Mouse (Mus musculus): Measurements from ENCODE around the gene Ranbp17. TPM values are rescaled to one million over a fixed set of nuclear protein-coding genes. Genes with fewer than 3 reads are reported as not detected.
"Not testable (repeated sequence)": the region's sequence is repeated elsewhere in the genome, so short reads cannot be mapped to it uniquely, and the experiment has no call there.

Gene Ranbp17
- polyA plus RNA-seq, 1 experiment from 2014 or later = 3.9 TPM

DNA sequence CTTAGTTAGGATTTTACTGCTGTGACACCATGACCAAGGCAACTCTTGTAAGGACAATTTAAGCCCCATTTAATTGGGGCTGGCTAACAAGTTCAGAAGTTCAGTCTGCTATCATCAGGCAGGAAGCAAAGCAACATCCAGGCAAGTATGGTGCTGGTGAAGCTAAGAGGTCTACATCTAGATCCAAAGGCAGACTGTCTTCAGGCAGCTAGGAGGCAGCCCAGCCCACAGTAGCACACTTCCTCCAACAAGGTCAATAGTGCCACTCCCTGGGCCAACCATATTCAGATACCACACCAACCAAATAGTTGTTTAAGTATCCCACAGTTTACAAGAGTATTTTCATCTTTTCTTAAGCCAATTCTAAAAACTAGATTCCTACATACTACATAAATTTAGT is 4.1 kb downstream of the Ranbp17 start:
- Histone ChIP-seq H3K9me3 (no peaks in the 10 kb centered on the region), H3K27ac (no peak overlapping the region), H3K4me1 (0 out of 2 replicates have a peak, but pooled peaks cover 3% of the 10 kb centered on the region), H3K27me3 (replicated peaks) (no peaks in the 10 kb centered on the region), H3K4me2 (no peak overlapping the region), H3K4me3 (replicated peaks) (no peak overlapping the region), H3K9ac (no peak overlapping the region), H3K36me3 (no peaks in the 10 kb centered on the region)
- no peak for ATAC-seq (ENCODE audit: insufficient read depth, low FRiP score, low read depth)

DNA sequence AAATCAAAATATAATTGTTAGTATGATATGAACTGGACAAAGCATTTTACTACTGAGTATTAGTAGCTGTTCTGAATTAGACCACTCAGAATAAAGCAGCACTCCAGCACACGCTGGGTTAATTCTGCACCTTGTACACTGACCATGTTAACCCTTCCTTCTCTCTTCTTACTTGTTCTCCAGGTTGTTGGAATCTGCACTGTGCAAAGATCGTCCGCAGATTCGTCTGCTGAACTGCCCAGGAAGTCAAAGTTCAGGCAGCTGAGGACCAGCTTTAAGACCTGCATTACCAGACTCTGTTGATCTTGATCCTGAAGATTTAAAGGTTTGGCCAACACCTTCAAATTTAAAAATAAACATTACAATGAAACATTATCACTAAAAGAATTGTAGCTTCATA is 27.8 kb downstream of the Ranbp17 start:
- Histone ChIP-seq H3K4me1 (no peaks in the 10 kb centered on the region), H3K4me2 (no peak overlapping the region), H3K4me3 (replicated peaks) (no peak overlapping the region), H3K9ac (no peak overlapping the region), H3K27me3 (replicated peaks) (no peaks in the 10 kb centered on the region), H3K36me3 (no peaks in the 10 kb centered on the region), H3K9me3 (no peaks in the 10 kb centered on the region), H3K27ac (no peak overlapping the region)
- 58% methylated on average over 4 of the region's 4 CpGs for WGBS
- no peak for ATAC-seq (ENCODE audit: insufficient read depth, low FRiP score, low read depth)

DNA sequence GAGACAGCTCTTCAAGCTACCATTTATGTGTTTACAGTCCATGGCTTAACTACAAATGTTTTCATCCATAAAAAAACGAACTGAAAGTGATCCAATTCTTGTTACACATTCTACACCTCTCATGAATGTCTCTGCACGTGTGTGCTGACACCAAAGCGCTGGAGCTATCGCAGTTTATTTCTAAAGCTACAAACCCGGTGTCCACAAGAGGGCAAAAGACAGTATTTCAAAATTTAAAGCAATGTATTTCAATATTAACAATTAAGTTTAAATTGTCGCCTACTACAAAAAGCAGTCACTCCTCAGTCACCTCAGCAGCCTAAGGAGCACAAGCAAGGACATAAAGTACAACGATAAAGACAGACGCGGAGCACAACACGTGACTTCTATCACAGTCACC is 33.1 kb downstream of the Ranbp17 start:
- Histone ChIP-seq H3K9ac (no peak overlapping the region), H3K27ac (no peak overlapping the region), H3K36me3 (no peaks in the 10 kb centered on the region), H3K9me3 (no peaks in the 10 kb centered on the region), H3K4me2 (no peak overlapping the region), H3K27me3 (replicated peaks) (no peaks in the 10 kb centered on the region), H3K4me3 (replicated peaks) (no peak overlapping the region), H3K4me1 (no peaks in the 10 kb centered on the region)
- 82% methylated on average over 10 of the region's 10 CpGs for WGBS
- no peak for ATAC-seq (ENCODE audit: insufficient read depth, low FRiP score, low read depth)

DNA sequence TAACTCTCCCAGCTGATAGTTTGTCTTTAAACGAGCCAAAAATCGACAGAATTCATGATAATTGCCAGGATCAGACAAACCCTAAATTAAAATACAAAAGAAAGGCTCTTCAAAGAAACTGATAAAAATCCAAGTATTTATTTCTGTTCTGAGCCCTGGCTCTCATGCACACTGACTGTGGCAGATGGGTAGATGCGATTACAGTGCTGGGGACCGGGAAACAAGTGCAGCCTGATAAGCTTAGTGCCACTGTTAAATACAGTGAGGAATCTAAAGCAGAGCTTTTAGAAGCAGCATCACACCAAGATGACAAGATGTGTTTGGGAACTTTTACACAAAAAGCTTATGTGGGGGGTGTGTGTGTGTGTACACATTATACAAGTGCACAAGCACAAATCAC is 34.3 kb downstream of the Ranbp17 start:
- Histone ChIP-seq H3K27me3 (replicated peaks) (no peaks in the 10 kb centered on the region), H3K4me1 (no peaks in the 10 kb centered on the region), H3K9me3 (no peaks in the 10 kb centered on the region), H3K4me2 (no peak overlapping the region), H3K4me3 (replicated peaks) (no peak overlapping the region), H3K36me3 (no peaks in the 10 kb centered on the region), H3K27ac (no peak overlapping the region), H3K9ac (no peak overlapping the region)
- WGBS = 80% methylated on average over 4 of the region's 4 CpGs
- no peak for ATAC-seq (ENCODE audit: insufficient read depth, low FRiP score, low read depth)

DNA sequence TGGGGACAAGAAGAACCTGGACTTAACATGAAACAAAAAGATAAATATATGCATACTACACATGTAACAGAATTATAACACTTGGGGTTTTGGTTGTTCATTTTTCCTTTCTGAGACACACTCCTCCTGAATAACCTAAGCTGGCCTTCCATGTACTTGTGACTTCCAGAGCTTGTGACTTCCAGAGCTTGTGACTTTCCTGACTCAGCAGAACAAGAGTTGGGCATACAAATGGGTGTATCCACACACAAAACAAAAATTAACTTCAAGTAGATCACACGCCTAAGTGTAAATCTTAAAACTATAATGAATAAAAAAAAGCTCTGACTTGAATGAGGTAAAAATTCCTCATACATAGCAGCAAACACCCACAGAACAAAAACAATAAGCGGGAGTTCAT is 36.9 kb downstream of the Ranbp17 start:
- H3K36me3 ChIP-seq = no peaks in the 10 kb centered on the region
- ATAC-seq (ENCODE audit: insufficient read depth, low FRiP score, low read depth) = no peak
- no peak overlapping the region for H3K4me3 ChIP-seq (replicated peaks)
- no peaks in the 10 kb centered on the region for H3K27me3 ChIP-seq (replicated peaks)
- no peak overlapping the region for H3K9ac ChIP-seq
- no peak overlapping the region for H3K4me2 ChIP-seq
- no peak overlapping the region for H3K27ac ChIP-seq
- WGBS = 84% methylated on average over 2 of the region's 2 CpGs
- H3K4me1 ChIP-seq = no peaks in the 10 kb centered on the region
- no peaks in the 10 kb centered on the region for H3K9me3 ChIP-seq

GRCm38 (mm10) chr11:33461172-33461571 is 52.4 kb downstream of the Ranbp17 start:
- no peak overlapping the region for H3K4me2 ChIP-seq
- 64% methylated on average over 1 of the region's 1 CpGs for WGBS

GRCm38 (mm10) chr11:33454069-33454468 is 59.5 kb downstream of the Ranbp17 start:
- Histone ChIP-seq H3K9me3 (no peaks in the 10 kb centered on the region), H3K27ac (no peak overlapping the region), H3K27me3 (replicated peaks) (no peaks in the 10 kb centered on the region), H3K9ac (no peak overlapping the region), H3K4me3 (replicated peaks) (no peak overlapping the region), H3K4me1 (no peaks in the 10 kb centered on the region), H3K4me2 (no peak overlapping the region), H3K36me3 (no peaks in the 10 kb centered on the region)
- WGBS = 79% methylated on average over 3 of the region's 3 CpGs
- no peak for ATAC-seq (ENCODE audit: insufficient read depth, low FRiP score, low read depth)

More at GRCm38 (mm10) chr11:33461172-33461571, 52.4 kb downstream of the Ranbp17 start:
- Histone ChIP-seq H3K4me1 (no peaks in the 10 kb centered on the region), H3K27ac (no peak overlapping the region), H3K36me3 (no peaks in the 10 kb centered on the region), H3K9ac (no peak overlapping the region), H3K4me3 (replicated peaks) (no peak overlapping the region), H3K27me3 (replicated peaks) (no peaks in the 10 kb centered on the region), H3K9me3 (no peaks in the 10 kb centered on the region)
- ATAC-seq (ENCODE audit: insufficient read depth, low FRiP score, low read depth) = no peak

GRCm38 (mm10) chr11:33433813-33434212 is 79.7 kb downstream of the Ranbp17 start:
- Histone ChIP-seq H3K9ac (no peak overlapping the region), H3K4me3 (replicated peaks) (no peak overlapping the region), H3K27me3 (replicated peaks) (no peaks in the 10 kb centered on the region), H3K4me1 (no peaks in the 10 kb centered on the region), H3K9me3 (no peaks in the 10 kb centered on the region), H3K36me3 (no peaks in the 10 kb centered on the region), H3K27ac (no peak overlapping the region), H3K4me2 (no peak overlapping the region)
- ATAC-seq (ENCODE audit: insufficient read depth, low FRiP score, low read depth) = no peak
- 39% methylated on average over 5 of the region's 5 CpGs for WGBS

- not testable (repeated sequence) for H3K9me3 ChIP-seq; H3K36me3 ChIP-seq; H3K4me2 ChIP-seq; H3K4me3 ChIP-seq (replicated peaks); H3K4me1 ChIP-seq; H3K9ac ChIP-seq; H3K27ac ChIP-seq; H3K27me3 ChIP-seq (replicated peaks); ATAC-seq (ENCODE audit: insufficient read depth, low FRiP score, low read depth)
- 89% methylated on average over 17 of the region's 17 CpGs for WGBS
Measured at GRCm38 (mm10) chr11:33428238-33428637, 85.3 kb downstream of the Ranbp17 start.

DNA sequence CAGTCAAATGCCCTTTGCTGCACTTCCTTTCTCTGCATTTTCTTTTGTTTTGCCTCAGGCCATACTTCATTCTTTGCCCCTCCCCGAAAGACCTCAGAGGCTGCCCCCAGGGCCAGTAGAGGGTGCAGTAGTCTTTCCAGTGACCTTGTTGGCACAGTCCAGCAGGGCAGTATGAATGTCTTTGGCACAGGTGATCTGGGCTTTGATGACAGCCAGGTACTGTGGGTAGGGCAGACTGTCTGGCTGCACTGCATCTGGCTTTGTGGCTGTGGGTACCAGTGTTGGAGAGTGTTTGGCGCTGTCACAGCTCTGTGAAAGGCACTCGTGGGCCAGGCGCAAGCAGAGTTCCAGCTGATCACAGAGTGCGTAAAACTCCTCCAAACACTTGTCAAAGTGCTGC is 85.8 kb downstream of the Ranbp17 start:
- H3K36me3 ChIP-seq; ATAC-seq (ENCODE audit: insufficient read depth, low FRiP score, low read depth): not testable (repeated sequence)
- WGBS = 91% methylated on average over 5 of the region's 5 CpGs

DNA sequence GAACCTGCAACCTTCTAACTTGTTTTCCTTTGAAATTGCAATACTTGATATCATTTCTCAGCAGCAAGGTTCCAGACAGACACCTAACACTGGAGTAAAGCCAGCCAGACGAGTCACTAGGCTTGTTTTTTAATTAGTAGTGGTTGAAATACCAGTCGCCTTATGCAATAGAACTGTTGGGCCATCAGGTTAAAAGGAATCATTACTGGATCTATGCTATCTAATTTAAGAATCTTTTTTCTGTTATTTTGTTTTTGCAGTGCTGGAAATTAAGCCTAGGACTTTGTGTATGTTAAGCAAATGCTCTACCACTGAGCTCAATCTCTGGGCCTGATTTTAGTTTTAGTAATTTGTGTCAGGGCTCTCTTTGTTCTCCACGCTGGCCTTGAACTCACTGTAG is 91.3 kb downstream of the Ranbp17 start:
- no peak overlapping the region for H3K4me3 ChIP-seq (replicated peaks)
- no peaks in the 10 kb centered on the region for H3K9me3 ChIP-seq
- ATAC-seq (ENCODE audit: insufficient read depth, low FRiP score, low read depth) = no peak
- no peak overlapping the region for H3K9ac ChIP-seq
- 78% methylated on average over 3 of the region's 3 CpGs for WGBS
- H3K36me3 ChIP-seq = no peaks in the 10 kb centered on the region
- H3K27me3 ChIP-seq (replicated peaks) = no peaks in the 10 kb centered on the region
- no peak overlapping the region for H3K27ac ChIP-seq
- H3K4me1 ChIP-seq = no peaks in the 10 kb centered on the region
- no peak overlapping the region for H3K4me2 ChIP-seq

More for the DNA sequence above, 85.8 kb downstream of the Ranbp17 start:
- H3K9ac ChIP-seq; H3K4me2 ChIP-seq; H3K4me3 ChIP-seq (replicated peaks); H3K27me3 ChIP-seq (replicated peaks); H3K27ac ChIP-seq; H3K4me1 ChIP-seq; H3K9me3 ChIP-seq: not testable (repeated sequence)

DNA sequence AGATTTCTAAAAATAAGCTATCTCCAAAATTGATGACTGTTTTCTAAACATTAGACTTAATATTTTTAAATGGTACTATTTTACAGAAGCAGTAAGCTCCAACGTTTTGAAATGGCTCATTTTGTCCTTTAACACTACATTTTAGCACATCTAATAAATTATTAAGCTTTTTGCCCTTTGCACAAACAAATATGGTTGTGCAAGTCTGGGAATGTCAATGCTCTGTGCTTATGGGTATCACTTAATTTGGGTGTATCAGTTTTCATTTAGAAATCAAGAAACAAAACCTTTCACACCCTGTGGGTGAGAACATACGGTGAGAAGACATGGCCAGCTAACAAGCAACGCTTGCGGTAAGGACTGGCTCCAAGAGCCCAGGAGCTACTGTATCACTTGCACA is 108.9 kb downstream of the Ranbp17 start:
- H3K4me2 ChIP-seq = no peak overlapping the region
- H3K36me3 ChIP-seq = no peaks in the 10 kb centered on the region
- WGBS = 75% methylated on average over 4 of the region's 4 CpGs
- H3K4me1 ChIP-seq = no peaks in the 10 kb centered on the region
- H3K27me3 ChIP-seq (replicated peaks) = no peaks in the 10 kb centered on the region
- no peak overlapping the region for H3K4me3 ChIP-seq (replicated peaks)
- H3K9ac ChIP-seq = no peak overlapping the region
- no peak for ATAC-seq (ENCODE audit: insufficient read depth, low FRiP score, low read depth)
- no peaks in the 10 kb centered on the region for H3K9me3 ChIP-seq
- H3K27ac ChIP-seq = no peak overlapping the region

- Histone ChIP-seq H3K4me1 (no peaks in the 10 kb centered on the region), H3K27me3 (replicated peaks) (no peaks in the 10 kb centered on the region), H3K36me3 (no peaks in the 10 kb centered on the region), H3K4me3 (replicated peaks) (no peak overlapping the region), H3K27ac (no peak overlapping the region), H3K4me2 (no peak overlapping the region), H3K9me3 (no peaks in the 10 kb centered on the region), H3K9ac (no peak overlapping the region)
- WGBS = 56% methylated on average over 1 of the region's 1 CpGs
- no peak for ATAC-seq (ENCODE audit: insufficient read depth, low FRiP score, low read depth)
Measured at GRCm38 (mm10) chr11:33399346-33399745, 114.2 kb downstream of the Ranbp17 start.

Data from stomach, embryonic 15.5 days (tissue).